Mouse (Mus musculus) cerebellum, adult 9-11 months (tissue): Measurements from ENCODE around the gene Cpeb4.
"Not testable (repeated sequence)": the region's sequence is repeated elsewhere in the genome, so short reads cannot be mapped to it uniquely, and the experiment has no call there.

Experiments used
- DNase-seq: peaks from one replicate; pipeline ENCODE4 v3.0.0; 2022

Gene Cpeb4

DNA sequence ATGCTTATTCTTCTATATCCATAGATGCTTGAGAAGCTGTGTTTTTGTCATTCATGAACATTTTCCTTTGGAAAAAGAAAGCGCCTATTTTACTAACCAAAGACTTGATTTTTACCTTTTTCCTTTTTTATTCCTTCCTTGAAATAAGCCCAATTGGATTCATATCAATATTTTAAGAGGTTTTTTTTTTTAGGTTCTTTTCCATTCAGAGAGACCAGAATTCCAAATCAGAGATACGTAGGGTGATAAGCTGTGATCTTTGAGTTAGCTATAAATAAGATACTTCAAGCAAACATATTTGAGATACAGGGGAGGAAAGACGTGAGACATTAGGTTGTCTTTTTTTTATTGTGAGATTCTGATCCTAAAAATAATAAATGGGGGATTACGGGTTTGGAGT lies at the start of gene Cpeb4:
Gene Cpeb4 (plus strand): TSS at position 301 of the 400 bp plus-strand sequence.
- no peak for DNase-seq

DNA sequence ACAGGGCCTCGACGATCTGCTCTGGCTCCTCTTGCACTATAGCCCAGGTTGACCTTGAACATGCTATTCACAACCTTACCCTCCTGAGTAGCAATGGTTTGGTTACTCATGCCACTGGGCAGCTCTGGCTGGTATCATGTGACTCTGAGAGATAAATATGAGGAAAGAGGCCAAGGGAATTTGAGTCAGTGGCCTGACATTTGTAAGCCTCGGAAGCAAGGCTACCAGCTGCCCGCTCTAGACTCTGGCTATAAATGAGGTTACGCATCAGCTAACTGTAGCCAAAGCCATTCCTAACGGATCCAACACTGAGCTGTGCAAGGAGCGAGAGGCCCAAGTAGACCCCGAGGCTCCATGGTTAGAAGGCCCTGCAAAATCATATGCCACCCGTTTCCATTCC lies 49.5 kb upstream of the Cpeb4 start:
- no peak for DNase-seq

DNA sequence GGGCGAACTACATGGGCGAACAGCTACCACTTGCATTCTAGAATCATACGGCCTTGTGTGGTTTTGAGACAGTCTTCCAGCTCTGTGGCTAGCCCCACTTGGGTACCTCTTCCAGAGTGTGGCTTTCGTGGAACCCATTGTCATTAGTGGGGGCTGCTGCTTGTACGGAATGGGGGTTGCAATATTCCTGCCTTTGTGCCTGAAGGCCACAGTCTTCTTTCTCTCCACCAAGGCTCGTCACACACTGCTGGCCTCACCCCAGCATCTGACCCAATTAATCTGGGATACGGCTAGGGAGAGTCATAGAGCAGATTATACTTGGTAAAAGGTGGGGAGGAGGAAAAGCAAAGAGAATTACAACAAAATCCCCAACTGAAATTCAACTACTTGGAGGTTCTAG lies 48.5 kb upstream of the Cpeb4 start:
- DNase-seq = no peak

DNA sequence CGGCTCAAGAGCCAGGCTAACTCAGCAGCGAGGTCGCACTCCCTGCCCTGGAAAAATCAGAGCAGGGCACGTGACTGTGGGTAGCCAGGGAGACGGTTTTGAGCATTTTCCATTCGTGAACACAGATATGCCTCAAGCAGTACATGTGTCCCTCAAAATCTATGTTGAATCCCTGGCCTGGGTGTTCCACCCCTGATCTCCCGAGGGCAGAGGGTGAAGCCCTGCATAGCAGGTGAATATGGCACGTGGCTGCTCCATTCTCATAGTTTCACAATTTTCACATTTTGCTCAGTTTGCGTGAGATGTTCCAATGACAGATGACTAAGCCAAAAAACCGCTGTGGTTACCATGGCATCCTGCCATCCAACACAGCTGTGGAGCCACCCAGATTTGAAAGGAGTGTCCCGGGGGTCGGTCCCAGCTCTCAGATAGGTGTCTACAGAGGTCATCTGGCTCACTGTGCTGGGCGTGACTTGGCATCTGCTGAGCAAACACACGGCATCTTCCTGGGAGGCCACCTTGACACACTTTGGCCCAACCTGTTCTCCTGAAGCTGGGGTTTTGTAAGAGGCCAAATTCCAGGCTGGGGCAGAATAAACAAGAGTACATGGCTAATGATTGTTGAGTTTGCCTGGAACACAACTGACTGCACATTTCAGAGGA lies 47.4 kb upstream of the Cpeb4 start:
- DNase-seq = peak; percentile 90

DNA sequence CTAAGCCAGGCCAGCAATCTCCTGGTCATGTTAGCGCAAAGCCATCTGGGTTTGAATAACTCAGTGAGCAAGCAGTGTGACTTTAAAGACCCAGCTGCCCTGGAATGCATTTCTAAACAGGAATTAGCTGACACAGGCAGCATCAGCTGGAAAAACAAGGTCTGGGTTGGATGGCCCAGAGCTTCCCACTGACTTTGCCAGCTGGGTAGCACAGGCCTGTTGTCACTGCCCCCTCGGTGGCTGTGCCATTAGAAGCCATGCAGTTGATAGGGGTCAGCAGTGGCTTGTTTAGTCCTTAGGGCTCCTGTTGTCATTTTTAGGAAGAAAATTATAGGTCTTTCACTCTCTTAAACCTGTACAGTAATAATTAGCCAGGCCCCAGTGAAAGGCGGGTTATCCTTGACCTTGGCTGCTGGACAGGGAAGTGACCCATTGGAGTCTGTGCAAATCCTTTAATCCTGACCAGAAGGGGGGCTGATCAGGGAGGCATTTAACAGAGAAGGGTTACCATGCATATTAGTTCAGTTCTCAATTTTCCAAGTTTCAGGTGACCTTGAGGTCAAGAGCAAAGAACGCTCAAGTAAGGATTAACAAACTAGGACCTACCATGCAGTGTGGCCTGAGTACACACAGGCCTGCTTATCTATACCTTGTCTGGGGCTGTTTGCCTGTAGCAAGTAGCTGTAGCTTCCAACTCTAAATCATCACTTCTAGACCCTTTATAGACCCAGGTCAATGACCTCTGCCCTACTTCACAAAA lies 43.8 kb upstream of the Cpeb4 start:
- DNase-seq = no peak

DNA sequence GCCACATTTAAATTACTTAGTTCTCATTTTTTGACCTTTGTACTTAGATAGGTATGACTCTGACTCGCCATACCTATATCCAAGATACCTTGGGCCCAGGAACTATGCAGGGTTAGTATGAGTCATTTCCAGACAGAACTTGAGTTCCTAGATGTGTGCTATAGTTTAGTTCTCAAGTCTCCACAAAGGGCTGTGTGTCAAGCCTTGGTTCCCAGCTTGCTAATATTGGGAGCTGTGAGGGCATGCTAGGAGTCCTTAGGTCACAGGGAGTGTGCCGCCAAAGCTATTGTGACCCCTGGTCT lies 43.3 kb upstream of the Cpeb4 start:
- no peak for DNase-seq

DNA sequence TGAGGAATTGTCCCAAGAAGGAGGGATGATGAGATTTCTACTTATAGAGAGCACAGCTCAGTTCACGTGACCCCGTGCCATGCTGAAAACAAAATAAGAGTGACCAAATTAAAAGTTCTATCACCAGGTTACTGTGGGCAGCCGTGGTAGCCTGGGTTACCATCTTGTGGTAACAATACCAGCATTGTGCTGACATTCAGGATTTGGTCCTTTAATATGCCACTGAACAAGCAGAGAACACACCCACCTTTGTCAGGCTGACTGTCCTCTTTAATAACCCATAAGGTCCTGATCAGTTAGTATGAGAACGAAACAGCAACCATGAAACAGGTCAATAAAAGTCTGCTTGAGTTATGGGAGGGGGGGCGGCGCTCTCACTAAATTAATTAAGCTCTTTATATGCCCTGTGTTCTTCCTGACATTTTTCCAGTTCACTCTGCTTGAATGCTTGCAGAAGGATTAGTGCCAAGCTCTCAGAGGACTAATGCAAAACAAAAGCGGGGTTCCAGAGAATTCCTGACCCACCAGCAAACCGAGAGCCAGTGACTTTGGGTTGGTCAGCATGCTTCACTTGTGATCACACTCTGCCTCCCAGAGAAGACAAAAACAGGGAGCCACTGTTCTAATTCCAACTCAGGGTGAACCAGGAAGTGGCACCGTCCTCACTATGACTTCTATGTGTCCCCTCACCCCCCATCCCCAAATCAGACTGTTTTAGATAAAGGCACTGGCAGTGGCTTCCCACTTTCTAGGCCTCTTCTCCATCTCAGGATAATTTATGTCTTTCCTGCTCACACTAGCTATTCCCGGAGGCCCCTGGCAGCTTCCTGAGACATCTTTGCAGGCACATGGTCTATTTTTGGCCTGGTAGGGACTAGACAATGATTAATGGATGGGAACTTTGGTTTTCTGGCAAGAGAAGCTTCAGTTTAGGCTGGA lies 41.5 kb upstream of the Cpeb4 start:
- DNase-seq = no peak

DNA sequence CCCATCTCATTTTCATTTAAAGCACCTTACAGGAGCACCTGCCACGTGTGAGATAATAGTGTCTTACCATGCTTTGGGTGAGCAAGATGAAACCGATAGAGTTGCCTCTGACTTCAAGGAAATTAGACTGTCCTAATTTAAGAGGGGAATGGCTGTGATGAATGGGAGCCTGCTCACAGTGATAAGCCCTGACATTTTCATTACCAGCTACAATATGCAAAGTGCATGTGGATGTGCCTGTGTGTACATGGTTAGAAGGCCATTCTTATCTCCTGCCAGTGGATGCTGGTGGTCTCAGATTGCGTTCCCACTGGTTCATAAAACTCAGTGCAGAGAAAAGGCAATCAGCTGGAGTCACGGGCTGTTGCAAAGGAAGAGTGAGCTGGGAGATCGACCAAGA lies 40.6 kb upstream of the Cpeb4 start:
- no peak for DNase-seq

DNA sequence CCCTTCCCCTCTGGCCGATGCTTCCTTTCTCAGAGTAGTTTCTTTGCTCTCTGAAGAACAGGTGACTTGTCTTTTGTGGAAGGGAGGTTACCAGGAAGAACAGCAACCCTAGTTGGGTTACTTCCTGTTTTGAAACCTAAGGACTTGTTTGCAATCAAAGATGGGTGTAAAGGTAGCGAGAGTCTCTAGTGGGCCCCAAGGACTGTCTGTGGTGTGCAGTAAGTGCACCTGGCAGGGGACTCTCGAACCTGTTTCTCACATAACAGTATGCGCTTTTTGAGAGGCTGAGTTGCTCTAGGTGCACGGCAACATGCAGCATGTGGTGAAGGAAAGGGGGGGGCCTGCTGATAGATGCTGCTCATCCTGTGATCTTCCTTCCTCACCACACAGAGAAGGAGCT lies 40.0 kb upstream of the Cpeb4 start:
- DNase-seq = no peak

DNA sequence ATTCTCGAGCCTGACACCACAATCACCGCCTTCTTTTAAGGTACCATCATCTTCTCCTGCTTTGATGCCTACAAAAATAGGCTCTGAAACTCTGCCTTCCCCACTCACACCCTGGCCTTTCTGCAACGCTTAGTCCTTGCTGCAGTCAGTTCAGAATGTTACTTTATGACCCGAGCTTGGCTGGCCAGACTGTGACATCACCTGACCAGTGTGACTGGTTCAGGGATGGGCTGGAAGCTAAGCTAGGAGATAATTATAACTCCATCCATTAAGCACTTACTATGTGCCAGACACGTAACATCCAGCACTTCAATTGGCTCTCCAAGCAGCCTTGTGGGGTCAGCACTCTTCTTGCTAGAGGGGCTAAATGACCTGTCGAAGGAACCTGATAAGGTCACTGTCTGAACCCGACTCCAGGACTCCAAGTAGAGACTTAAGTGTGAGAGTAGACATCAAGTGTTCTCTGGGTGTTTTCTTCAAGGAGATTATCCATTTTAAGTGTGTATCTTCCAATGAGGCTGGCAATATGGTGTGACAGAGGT lies 39.5 kb upstream of the Cpeb4 start:
- DNase-seq = no peak

DNA sequence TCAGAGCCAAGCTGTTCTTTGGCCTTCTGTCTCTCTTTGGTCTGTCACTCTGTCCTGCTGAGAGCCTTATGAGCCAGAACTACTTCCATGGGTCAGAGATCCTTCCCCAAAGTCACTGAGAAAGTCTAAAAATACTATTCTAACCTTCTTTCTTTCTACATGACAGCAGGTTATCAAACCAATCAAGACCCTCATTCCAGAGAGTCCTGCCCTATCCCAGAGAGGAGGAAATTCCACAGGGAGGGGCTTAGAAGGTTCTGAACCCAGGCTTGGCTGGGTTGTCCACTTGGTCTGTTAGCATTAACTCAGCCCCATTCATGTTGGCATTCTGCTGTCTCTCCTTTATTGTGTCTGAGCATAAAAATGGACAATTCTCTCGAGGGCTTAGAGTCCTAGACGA lies 38.5 kb upstream of the Cpeb4 start:
- DNase-seq = no peak

DNA sequence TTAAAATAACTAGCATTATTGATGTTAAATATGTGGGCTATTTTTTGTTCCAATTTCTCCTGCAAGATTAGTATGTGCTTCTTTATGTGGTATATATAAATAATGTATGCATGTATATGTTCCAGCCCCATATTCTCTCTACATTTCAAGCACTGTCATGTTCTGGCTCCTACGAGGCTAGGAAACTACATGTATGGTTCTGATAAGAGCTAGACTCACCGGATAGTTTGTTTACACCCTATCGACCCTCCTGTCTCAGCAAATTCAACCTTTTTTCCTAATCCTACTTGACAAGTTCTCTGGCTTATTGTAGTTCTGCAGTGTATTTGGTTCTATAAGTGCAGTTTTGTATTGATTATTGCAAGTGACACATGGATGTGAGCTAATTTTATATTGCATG lies 36.7 kb upstream of the Cpeb4 start:
- no peak for DNase-seq

DNA sequence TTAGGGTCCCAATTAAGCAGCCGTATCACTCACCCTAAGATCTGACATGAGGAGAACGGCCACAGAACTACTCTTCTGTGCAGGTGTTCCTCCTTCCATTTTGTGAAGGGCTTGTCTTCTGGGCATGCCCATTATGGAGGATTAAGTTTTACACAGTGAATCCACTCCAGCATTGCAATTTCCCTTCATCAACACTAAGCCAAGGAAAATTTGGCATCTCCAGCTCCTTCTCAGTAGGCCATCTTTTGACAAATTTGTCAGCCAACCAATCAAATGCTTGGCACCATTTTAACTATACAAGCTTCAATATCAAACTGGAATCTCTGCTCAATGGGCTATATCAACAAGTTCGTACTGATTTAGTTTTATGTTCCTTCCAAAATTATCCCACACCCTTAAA lies 34.8 kb upstream of the Cpeb4 start:
- peak; percentile 77 for DNase-seq

DNA sequence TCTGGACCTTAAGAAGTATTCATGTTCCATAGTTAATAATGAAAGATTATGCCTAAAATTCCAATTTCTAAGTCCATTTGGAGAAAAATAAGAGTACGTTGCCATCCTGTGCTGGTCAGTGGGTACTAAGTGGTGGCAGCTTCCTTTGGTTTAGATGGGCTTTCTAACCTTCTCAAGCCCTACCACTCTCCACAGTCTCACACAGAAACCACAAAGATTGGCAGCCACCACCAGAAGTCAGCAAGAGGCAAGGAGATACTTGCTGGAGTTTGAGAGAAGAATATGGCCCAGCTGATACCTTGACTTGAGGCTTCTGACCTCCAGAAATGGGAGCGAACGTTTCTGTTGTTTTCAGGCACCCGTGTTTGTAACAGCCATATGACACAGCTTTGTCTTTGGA lies 34.3 kb upstream of the Cpeb4 start:
- no peak for DNase-seq

DNA sequence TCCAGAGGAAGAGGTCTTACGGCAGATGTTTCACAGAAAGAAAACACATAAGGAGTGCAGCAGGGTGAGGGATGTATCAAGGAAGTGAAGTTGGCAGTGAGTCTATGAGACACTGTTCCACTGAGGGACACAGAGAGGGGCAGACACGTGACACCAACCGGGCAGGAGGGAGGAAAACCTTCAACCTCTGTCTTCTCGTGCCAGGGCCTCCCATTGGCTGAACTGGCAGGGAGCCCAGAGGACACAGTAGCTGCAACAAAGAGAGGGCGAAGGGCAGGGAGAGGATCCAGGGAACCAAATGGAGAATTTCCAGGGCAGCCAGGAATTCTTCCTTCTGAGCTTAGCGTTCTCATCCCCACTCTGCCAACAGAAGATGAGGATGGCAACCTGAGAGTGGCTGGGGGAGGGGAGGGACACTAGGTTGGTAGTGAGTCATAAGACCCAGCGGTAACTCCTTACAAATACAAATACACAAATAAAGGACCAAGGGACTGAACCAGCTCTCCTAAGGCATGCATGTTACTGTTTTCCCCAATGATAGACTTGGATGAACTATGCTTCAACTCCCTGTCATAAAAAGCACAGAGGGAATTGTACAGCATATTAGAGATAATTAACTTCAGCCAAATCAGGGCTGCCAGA lies 33.4 kb upstream of the Cpeb4 start:
- DNase-seq = peak; percentile 90

DNA sequence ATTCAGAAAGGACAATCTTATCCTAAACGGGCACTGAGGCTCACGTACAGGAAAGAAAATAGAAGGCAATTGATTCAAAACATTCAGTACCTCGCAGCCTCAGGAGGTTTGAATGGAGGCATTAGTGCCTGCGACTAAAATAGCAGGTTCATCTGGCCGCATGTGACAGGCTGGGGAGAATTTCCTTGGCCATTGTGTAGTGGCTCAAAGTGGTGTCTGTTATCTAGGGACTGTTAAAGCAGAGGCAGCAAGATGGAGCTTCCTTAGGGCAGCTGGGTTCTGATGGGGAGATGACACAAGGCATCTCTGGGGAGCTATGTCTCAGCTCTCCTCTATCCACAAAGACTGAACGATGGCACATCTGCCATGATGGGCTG lies 32.9 kb upstream of the Cpeb4 start:
- DNase-seq = no peak

DNA sequence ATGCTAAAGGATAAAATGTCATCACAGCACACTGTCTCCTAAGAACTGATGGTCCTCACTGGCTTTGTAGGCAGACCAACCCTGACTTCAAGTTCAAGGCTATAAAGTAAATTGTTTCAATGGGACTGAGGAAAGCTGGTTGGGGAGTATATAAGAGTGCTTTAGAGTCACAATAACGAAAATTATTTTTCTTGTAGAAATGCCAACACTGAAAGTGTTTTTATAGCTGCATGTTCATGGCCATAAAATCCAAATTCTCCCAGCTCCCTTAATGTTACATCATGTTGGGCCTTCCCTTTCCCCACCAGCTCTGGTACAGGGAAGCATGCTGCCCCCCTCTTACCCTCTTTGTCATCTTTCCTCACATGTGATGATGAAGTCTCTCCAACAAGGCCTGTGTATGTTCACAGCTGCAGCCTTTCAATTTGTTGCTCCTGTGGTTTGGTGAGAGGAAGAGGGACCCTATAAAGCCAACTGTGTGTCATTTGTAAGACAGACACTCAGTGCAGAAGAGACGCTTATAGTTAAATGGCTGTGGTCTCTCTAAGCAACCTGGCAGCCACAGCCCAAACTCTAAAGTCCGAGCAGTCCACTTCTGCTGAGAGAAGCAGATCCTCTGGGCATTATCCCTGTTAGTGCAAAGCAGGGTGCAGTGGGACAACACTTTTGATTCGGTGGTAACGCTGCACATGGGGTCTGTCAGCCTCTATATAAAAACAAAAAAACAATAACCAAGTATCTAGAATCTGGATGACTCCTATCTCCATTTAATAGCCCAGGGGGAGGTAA lies 29.6 kb upstream of the Cpeb4 start:
- DNase-seq = no peak

DNA sequence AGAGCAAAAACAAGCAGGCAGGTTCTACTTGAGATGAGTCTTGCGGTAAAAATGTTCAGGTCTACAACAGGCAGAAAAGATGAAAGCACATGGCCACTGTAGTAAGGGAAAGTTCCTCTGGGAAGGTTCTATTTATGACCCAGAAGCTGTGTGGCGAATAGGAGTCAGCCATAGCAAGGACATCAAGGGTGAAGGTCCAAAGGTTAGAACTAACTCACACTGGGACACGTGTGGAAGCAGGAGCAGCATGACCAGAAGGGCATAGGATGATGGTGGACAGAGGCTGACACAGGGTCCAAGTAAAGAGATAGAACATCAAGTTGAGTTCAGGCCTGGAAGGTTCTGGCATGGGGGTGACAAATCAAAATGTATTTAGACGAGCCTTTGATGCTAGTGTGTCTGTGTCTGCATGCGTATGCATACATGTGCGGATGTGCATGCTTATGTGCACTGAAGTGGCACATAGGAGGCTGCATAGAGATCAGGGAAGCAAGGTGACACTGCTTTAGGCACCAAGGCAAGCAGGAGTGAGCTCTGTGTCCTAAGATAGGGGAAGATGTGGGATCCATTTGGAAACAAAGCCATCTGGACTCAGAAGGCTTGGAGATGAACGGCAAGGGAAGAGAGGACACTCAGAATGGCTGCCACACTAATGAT lies 28.7 kb upstream of the Cpeb4 start:
- no peak for DNase-seq

DNA sequence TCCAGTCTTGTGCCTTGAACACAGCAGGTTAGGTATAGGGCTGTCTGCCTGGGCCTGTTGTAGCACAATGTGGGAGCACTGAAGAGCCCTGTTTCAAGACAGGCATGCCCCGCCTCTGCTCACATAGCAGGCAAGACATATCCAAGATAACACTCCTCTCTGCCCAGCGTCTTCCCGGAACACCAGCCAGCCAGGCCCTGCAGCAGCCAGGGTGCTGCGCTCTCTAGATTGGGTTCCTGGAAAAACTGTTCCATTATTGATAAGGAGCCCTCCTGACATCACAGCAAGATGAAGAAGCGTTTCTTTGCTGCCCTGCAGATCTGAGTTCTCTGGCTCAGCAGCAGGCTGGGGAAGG lies 28.2 kb upstream of the Cpeb4 start:
- DNase-seq = no peak

DNA sequence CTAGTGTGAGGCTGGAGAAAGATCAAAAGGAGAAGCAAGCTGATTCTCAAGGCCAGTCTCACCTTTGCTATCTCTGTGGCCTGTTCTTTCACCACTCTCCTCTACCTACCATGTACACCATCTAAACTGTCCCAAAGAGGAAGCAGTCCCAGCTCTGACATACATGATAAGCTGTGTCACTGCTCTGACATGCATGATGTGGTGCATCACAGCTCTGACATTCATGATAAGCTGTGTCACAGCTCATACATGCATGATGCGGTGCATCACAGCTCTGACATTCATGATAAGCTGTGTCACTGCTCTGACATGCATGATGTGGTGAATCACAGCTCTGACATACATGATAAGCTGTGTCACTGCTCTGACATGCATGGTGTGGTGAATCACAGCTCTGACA lies 26.9 kb upstream of the Cpeb4 start:
- not testable (repeated sequence) for DNase-seq

DNA sequence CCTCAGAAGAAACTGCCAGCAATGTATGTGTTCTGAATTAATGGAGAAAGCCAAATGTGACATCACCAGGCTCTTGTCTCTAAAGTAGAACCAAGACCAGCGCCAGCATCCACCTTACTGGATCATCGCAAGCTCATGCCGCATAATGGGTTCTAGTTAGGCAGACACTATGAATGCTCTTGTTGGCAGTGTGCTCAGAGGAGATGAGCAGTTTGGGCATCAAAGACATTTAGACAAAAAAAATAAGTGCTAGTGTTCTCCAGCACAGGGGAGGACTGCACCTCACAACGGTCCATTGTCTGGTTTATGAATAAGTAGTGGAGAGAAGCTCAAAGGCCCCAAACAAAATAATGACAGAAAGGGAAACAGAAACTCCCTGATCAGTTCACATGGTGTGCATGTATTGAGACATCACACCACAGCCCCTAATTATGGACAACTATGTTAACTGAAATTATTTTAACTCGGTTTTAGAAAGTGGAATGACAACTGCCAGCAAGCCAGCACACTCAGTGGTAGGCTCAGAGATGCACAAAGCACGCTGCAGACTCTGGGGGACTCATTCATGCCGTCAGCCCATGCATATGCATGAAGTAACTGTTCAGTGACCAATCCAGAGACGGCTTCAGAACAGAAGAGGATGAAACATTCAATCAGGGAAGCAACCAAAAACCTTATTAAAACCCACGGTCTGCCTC lies 25.1 kb upstream of the Cpeb4 start:
- DNase-seq = no peak
